Mouse (Mus musculus): ENCODE measurements around the gene Dlx6. TPM values are rescaled to one million over a fixed set of nuclear protein-coding genes. Genes with fewer than 3 reads are reported as not detected.

Gene Dlx6
- polyA plus RNA-seq, 1 experiment from 2014 or later = not detected

Other genes with a start within 250 kb of the Dlx6 start
- gene Dlx5, start 18.8 kb downstream of the Dlx6 start, polyA plus RNA-seq (2015; fragmentation: Nextera tagmentation; extraction: Ambion mirVana) = 1.3 and 1.9 TPM in 2 replicates
- gene Sdhaf3, start 92.7 kb downstream of the Dlx6 start, polyA plus RNA-seq (2015; fragmentation: Nextera tagmentation; extraction: Ambion mirVana) = 7.3 and 7.4 TPM in 2 replicates

All from hindbrain, embryonic 13.5 days (tissue).